Mouse (Mus musculus): ENCODE measurements at regions not wholly inside any gene's neighbourhood (a gene's known extent, or its start where the extent isn't known, plus 50 kb on each side); places are given as distances from the start of the nearest gene placed in this dataset.

DNA sequence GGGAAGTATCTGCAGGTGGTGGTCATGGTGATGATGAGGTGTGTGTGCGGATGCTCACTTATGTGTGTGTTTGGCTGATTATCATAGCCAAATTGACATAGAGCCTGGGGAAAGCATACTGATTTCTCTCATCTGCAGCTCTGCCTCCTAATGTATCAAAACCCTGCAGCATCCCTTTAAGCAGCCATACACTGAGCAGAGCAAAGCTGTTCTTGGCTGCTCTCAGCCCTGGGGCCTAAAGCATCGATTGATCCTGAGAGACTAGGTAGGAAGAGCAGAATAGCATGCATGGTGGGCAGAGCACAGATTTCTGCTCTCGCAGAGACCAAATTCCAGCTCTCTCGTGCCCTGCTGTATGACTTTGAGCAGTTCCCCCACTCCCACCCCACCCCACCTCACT lies 576.0 kb downstream of the Insc start:
- no peak for TF ChIP-seq CTCF (conservative IDR thresholded peaks at IDR 0.05 in 1 of 2, IDR thresholded peaks at IDR 0.05 in 1 of 2; ENCODE audit: low read depth in 2 of 2, low read length in 2 of 2)
- no peak for TF ChIP-seq MAX (IDR thresholded peaks at IDR 0.05; ENCODE audit: low read length)
- no peak for TF ChIP-seq CHD2 (IDR thresholded peaks at IDR 0.05; ENCODE audit: low read length)
- no peak for TF ChIP-seq MYC (IDR thresholded peaks at IDR 0.05; ENCODE audit: low read depth, low read length)
- no peak for TF ChIP-seq TCF12 (IDR thresholded peaks at IDR 0.05; ENCODE audit: low read depth, low read length)
- TF ChIP-seq E2F4 (IDR thresholded peaks at IDR 0.05; ENCODE audit: insufficient replicate concordance, low read depth, low read length), result no peak
- no peak for TF ChIP-seq RAD21 (IDR thresholded peaks at IDR 0.05; ENCODE audit: low read depth, low read length)
- TF ChIP-seq POLR2A (IDR thresholded peaks at IDR 0.05; ENCODE audit: low read depth, low read length), result no peak
- no peak for TF ChIP-seq SIN3A (IDR thresholded peaks at IDR 0.05; ENCODE audit: low read length)

All from CH12.LX (cell line).